Mouse (Mus musculus) layer of hippocampus, adult 11-12 months (tissue): ENCODE results near the gene Rbfox3.
A peak's percentile ranks its signal among the peaks of the same experiment; 100 is the strongest.
"Not testable (repeated sequence)": the region's sequence is repeated elsewhere in the genome, so short reads cannot be mapped to it uniquely, and the experiment has no call there.

ENCODE experiments used
- DNase-seq: peaks from one replicate; pipeline ENCODE4 v3.0.0; 2022; ENCODE audit warnings: low spot score

The Rbfox3 gene

DNA sequence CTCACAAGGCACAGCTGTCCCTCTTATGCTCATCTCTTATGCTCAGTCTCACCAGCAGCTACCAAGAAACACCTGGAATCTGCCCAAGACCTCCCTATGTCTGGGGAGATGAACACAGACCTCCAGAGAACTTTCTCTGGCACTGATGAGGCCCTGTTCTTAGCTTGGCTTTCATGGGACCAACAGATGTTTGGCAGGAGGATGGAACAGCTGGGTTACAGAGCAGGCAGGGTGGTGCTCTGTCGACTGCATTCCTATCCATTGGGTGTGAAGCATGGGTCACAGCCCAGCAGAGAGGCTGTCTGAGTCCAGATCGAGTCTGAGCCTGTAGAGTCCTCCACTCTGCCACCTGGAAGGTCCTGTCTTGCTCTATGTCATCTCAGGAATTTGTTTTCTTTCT, 90.0 kb downstream of the Rbfox3 start:
- no peak for DNase-seq

DNA sequence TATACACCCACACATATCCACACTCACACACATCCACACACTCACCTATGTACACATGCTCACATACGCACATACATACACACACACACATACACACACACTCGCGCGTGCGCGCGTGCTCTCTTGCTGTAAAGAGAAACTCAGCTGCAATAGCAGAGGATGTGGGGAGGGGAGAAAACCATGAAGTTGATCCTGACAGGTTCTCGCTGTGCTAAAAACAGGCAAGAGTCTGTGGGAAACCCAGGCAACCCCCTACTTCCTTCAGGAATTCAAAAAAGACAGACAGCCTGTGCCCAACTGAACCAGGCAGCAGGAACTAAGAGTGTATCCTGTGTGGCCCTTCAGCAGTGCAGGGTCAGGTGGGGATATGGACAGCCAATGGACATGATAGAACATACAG, 92.9 kb downstream of the Rbfox3 start:
- DNase-seq = no peak

DNA sequence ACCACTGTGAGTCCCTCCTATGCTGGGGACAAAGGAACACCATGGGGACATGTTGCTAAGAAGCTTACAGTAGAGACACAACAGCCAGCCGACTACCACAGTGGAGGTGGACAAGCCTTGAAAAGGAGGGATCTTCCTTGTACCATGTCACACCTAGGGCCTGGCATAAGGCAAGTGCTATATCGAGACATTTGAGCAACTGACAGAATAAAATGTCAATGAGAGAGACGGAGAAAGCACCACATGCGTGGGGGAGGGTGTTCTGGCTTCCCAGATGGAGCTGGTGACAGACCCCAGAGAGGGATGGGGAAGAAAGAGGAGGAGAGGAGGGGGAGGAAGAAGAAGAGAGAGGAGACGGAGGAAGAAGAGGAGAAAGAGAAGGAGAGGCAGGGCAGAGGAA, 96.3 kb downstream of the Rbfox3 start:
- DNase-seq = no peak

DNA sequence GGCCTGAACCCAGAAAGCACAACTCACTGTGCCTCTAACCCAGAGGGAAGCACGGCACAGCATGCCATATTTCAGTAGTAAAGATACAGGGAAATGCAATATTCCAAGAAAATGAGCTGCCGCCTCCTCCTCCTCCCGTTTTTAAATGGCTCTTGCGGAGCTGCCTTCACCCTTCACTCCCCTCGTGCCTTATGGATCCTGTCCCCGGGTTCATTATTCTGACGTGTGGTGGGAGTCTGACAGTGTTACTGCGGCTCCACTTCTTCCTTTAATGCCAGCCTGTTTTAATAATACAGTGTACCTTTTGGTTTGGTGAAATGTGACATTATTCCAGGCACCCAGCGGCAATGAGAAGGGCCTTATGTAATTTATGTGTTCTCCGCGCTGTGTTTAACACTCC, 97.5 kb downstream of the Rbfox3 start:
- no peak for DNase-seq

DNA sequence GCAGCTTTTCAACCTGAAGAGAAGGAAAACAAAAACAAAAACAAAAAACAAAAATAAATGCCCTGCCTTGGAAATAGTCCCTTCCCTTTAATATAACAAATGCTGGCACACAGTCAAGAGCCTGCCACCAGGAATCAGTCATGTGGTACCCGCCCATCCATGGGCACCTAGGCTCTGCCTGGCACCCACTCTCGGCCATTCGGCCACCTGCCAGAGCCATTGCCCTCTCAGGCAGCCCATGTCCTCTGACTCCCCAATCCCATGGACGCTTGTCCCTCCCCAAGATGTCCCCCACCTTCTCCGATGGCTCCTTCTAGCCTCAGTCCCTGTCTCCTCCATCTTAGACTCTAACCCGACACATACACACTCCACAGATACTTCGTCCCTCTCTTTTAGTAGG, 100.0 kb downstream of the Rbfox3 start:
- DNase-seq = no peak

DNA sequence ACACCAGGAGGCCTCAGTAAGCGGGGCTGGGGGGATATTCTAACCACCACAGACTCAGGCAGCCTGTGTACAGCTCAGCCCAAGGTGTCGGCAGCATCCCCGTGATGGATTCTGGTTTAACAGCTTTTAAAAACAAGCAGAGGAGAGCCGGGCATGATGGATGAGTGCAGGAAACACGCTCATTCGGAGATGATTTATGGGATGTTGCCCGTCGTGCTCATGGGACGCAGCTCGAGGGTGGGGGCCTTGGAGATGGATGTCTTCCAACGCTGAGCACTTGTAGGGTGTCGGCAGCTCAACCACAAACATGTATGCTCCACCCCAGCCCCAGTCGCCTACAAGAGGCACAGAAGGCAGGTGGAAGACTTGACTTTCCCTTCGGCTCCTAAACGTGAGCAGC, 103.9 kb downstream of the Rbfox3 start:
- DNase-seq = no peak

DNA sequence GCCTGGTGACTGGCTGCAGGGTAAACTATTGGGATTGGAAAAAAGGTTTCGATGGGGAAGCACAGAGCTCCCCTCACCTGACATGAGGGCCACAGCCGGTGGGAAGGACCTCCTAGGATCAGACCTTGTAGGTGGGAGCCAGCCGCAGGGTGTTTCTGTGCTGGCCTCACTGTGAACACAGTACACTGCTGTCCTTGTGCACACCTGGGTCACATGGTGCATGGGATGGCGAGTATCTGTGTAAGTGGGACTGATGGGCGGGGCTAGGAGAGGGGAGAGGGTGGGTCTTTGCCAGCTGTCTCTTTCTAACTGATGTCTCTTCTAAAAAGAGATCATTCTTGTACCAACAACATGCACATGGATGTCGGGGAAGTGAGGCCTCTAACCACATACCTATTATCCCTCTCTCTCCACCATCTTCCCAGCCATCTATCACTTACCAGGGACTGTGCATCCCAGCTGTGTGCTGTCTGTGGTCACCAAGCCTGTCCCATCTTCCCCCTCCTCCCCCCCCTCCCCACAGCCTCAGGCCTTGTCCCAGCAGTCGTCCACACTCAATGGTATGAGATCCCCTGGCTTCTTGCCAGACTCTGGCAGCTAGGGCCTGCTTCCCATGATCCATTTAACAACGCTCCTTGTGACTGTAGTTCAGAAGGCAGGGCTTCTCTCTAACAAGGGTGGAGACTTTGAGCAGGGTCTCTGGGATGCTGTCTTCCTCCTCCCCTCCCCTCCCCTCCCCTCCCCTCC, 116.4 kb downstream of the Rbfox3 start:
- DNase-seq = no peak

DNA sequence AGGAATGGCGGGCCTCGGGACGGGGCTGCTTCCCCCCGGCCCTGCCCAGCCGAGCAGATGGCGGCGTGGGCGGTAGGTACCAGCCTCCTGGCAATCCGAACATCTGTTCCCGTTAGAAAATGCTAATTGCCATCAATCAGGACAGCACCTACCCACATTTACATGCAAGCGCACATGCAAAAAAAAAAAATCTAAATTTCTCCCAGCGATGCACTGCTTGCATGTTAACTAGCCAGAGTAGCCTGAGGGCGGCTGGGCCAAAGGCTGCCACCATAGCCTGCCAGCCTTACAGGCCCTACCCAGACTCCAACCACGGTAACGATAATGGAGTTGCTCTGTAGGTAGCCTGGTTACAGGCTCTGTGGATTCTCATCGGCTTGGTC, 117.8 kb downstream of the Rbfox3 start:
- DNase-seq = peak; percentile 83

DNA sequence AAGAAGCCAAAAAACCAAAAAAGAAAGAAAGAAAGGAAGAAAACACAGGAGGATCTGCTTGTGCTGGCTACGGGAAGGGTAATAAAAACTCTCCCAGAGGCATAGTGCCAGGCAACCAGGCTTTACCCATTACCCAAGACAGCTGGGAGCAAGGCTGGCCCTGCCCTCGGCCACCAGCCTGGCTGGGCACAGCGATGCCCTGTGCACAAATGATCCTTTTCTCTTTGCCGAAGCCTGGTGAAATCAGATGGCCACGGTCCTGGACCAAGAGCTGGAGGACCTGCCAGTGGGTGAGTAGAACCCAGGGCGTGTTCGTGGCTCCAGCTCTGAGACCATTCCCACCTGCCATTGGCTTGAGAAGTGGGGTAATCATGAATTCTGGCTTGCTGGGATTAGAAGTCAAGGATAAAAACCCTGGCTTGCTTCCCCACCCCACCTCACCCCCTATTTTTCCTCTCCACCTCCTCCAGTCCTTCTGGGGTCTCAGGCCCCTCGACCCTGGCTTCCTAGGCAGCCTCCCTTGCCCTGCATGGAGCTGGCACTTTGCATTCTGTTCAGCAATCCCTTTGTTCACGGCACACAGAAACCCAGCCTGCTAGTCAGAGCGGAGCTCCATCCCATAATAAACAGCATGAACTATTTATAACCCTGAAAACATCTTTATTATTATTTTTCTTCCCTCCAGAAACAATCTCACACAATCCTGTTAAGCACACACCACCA, 118.3 kb downstream of the Rbfox3 start:
- peak; percentile 59 for DNase-seq

DNA sequence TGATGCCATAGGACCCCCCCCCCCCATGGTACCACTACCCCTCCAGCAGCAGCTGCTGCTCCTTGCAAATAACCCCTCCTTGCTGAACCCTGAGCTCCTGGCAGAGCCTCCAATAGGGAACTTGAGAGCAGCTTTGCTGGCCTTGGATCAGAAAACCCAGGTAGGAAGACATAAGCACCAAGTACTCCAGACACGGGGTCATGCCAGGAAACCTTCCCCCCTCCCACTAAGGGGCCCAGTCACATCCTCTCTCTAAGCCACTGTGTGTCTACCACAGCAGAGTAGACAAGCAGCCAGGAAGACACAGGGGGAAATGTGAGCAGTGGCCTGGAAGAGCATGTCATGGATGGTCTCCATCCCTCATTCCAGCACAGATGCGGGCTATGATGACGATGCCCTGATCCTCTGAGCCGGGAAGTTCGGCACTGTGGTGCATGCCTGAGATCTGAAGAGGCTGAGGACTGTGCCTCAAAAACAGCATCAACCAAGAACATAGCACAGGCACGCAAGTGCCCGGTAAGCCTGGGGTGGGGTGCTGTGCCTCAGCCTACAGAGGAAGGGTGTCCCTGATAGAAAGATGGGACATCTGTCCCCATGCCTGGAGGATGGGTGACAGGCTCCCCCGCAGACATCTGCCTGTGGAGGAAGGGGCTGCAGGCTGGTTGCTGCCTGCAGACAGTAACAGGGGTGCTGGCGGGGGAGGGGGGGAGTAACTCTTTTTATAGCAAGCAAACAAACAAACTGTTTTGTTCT, 119.1 kb downstream of the Rbfox3 start:
- DNase-seq = peak; percentile 73

DNA sequence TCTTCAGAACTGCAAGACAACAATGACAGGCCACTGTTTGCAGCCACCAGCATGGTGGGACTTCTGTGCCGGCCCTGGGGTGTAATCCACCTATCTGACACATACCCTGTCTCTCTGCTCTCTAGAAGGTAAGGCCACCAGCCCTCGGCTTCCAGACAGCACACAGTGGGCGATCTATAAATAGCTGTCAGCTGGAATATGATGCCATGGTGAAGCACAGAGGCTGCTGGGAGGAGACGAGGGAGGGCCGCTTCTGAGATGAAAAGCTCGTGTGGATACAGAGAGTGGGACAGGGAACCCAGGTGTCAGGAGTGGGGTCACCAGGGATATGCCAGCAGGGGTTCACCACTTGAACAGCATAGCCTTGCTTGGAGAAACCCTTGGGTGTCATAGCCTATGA, 120.0 kb downstream of the Rbfox3 start:
- peak; percentile 52 for DNase-seq

DNA sequence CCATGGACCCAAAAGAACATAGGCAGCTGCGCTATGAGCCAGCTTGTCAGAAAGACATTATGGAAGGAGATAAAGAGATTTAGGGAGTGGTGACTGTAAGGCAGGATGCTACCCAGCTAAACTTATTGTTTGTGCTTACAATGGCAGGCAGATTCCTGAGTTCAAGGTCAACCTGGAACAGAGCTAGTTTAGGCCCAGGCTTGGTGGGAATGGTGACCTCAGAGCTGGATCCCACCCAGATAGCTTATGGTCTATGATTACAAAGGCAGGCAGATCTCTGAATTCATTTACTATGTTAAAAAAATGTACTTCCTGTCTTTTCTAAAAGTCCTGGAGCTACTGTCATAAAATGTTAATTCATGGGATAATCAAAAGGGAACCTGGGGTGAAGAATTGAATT, 123.3 kb downstream of the Rbfox3 start:
- no peak for DNase-seq

DNA sequence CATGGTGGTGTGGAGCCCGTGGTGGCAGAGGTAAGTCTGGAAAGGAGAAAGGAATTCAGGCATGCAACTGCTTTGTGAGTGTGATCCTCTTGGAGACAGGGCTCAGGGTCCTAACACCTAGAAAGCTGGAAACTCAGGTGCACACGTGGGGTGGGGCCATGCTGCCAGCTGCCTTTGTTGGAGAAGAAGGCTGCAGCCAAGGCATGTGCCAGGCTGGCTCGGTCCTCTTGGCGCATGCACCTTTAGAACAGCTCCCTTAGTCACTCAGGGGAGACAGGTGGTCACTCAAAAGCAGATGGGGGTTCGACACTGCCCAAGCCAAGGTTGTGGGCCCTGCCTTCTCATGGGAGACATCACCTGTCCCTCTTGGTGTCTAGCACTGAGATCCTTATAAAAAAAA, 128.7 kb downstream of the Rbfox3 start:
- no peak for DNase-seq

DNA sequence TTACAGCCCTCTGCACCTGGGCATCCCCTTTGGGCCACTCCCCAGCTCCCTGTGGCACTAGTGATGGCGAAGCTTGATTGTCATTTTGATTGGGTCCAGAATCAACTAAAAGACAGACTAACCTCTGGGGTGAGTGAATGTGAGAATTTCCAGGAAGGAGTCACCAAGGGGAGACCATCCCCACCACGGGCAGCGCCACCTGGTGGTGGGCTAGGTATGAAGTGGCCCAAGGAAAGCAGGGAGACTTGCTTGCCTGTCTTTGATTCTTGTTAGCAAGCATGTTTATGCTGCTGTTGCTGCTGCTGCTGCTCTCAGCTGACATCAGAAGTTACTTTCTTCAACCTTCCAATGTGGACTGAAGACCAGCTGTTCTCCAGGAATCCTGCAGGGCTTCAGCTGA, 135.6 kb downstream of the Rbfox3 start:
- DNase-seq = no peak

DNA sequence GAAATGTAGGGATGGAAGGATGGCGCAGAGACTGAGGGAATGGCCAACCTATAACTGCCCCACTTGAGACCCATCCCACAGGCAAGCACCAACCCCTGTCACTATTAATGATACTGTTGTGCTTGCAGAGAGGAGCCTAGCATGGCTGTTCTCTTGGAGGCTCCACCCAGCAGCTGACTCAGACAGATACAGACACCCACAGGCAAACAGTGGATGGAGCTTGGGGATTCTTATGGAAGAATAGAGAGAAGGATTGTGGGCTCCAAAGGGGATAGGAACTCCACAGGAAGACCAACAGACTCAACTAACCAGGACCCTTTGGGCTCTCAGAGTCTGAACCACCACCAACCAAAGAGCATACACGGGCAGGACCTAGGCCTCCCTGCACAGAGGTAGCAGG, 136.6 kb downstream of the Rbfox3 start:
- not testable (repeated sequence) for DNase-seq

DNA sequence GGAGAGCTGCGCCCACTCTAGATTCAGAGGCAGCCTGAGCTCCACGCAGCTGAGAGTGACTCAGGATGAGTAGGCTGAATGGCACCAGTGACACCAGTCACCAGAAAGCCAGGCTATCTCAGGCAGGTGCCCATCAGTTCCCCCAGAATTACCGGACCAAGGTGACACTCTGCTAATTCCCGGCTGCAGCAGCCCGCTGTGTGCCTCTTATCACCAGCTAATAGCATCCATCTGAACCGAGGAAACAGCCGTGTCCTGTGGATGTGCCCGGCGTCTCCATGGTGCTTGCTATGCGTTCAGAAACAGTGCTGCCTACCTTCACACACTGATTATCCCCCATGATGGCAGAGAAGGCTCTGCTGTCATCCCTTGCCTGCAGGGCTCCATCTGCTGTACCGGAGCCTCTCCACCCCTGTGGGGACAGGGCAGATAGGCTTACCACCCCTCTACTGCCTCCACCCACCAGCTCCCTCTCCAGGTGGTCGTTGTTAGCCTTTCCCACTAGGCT, 138.3 kb downstream of the Rbfox3 start:
- no peak for DNase-seq

DNA sequence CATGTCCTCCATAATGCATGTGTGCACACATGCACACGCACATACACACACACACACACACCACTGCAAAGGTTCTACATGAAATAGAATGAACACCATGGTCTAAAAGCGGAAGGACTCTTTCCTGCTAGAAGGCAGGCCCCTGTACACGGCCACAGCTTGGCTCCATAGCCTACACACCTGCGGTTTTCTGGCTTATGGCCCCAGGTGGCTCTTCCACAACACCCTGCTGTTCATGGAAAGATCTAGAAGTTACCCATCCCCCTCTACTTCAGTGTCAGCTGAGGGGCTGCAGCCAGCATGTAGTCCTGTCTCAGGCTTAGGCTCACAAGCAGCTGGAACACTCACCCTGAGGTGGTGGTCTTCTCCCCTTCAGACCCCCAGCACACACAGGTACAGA, 140.0 kb downstream of the Rbfox3 start:
- no peak for DNase-seq

DNA sequence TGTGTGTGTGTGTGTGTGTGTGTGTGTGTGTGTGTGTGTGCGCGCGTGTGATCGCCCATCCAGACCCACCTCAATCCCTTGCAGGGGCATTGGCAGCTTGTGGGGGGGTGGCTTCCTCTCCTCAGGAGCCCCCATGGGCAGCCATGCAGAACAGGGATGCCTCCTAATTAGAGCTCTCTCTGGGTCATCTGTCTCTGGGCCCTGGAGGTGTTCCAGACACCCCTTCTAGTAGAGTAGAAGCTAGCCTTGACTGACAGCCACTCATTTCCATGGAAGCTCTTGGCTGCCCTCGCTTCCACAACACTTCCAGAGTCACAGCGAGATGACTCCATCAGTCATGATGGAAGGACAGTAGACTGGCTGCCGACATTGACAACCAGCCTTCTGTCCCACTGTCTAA, 140.6 kb downstream of the Rbfox3 start:
- no peak for DNase-seq

DNA sequence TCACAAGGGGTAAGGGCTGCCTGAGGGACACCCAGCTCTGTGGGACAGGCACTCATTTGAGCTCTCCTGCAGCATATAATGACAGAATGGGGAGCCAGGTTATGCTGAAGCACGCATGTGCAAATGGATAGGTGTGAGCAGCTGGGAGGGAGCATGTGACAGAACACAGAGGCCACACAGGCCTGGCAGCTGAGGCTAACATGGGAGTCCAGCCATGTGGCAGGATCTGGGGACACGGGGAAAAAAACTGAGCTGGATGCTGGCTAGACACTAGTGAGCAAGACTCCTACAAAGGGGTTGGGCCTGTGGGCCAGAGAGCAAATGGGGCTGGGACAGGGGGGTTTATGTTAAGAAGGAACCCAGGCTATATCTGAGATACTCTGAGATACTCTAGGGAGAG, 141.9 kb downstream of the Rbfox3 start:
- DNase-seq = no peak

DNA sequence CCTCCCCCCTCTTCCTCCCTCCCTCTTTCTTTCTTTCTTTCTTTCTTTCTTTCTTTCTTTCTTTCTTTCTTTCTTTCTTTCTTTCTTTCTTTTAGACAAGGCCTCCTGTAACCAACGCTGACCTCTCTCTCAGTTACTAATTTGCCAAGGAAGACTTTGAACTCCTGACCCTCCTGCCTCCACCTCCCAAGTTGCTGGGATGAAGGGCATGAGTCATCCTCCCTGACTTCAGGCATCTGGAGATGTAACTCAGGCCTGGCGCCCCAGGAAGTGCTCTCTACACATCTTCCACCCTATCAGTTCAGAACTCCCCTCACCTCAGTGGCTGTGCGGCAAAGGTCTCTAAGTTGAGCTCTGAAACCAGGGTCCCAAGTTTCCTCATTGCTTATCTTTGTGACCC, 143.0 kb downstream of the Rbfox3 start:
- no peak for DNase-seq

DNA sequence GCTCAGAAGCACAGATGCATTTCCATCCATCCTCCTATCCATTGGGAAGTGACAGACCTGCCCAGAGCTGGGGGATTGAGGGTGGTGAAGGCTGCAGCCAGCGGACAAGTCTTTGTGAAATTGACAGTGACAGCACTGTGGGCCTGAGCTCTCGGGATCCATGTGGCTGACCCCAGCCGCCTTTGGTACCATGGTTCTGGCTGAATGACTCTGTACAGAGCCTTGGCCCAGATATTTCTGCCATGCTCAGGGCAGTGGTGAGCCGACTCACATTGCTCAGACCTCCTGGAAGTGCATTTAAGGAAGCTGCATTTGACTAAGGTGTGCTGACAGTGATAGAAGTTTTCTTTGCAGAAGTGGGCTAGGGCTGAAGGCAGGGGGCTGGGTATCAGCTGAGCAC, 144.0 kb downstream of the Rbfox3 start:
- DNase-seq = no peak

DNA sequence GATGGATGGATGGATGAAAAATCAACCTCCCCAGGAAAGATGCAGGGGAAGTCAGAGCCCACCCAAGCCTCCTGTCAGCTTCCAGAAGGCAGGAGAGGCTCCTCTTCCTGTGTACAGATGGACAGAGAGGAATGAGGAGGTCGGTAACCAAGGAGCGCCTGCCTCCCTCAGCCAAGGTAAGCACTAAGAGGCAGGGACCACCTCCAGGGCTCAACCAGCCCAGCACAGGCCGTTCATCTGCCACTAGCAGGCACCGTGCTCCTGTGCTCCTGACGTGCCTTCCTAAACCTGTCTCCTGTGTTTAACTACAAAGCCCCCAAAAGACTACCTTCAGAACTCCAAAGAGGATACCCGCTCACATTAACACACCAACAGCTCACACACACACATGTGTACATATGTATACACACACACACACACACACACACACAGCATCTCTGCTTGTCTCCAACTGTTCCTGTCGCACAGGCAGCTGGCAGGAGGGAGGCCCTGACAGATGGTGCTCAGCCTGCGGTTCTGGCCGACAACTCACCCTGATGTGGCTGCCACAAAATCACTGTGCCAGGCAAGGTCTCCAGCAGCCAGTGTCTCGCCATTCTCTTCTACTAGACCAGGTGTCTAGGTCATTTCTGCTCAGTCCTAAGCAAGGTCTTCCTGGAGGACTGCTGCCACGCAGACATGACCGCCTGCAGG, 151.0 kb downstream of the Rbfox3 start:
- peak; percentile 61 for DNase-seq
